In the genomic region with DNA sequence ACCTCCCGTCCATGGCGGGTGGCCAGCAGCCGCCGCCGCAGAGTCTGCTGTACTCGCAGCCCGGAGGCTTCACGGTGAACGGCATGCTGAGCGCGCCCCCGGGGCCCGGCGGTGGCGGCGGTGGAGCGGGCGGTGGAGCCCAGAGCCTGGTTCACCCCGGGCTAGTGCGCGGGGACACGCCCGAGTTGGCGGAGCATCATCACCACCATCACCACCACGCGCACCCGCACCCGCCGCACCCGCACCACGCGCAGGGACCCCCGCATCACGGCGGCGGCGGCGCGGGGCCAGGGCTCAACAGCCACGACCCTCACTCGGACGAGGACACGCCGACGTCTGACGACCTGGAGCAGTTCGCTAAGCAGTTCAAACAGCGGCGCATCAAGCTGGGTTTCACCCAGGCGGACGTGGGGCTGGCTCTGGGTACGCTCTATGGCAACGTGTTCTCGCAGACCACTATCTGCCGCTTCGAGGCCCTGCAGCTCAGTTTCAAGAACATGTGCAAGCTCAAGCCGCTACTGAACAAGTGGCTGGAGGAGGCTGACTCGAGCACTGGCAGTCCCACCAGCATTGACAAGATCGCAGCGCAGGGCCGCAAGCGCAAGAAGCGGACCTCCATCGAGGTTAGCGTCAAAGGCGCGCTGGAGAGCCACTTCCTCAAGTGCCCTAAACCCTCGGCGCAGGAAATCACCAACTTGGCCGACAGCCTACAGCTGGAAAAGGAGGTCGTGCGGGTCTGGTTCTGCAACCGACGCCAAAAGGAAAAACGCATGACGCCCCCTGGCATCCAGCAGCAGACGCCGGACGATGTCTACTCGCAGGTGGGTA, we compare ENCODE assay signal across 9 mouse cellular contexts. TPM values are rescaled to one million over a fixed set of nuclear protein-coding genes. Genes with fewer than 3 reads are reported as not detected.
DNase-seq lines count a peak whose midpoint lies in the region; ATAC-seq and TF ChIP-seq lines count a peak whose summit lies in the region.
"Had no signal": no experiment of that assay in that cellular context is flagged by ENCODE, and none has a peak within 500 bp of the region (broad histone marks: within the 10 kb centered on the region; RNA-seq: fewer than 3 reads in every experiment).

No protein-coding gene starts in this region.

- H3K4me2 ChIP-seq in heart, postnatal 0 days (ENCODE audit: low read depth, low read length): peak overlapping the region; percentile 83

- no peak for ATAC-seq in heart, postnatal 0 days (ENCODE audit: insufficient read depth, low read depth)
- ATAC-seq in inflammation-experienced regulatory T-cells, adult 6 months: no peak

- H3K27ac ChIP-seq in cortical plate, adult 2 months (ENCODE audit: insufficient read depth, low read length): peak overlapping the region; percentile 97
- H3K27ac ChIP-seq in heart, postnatal 0 days (ENCODE audit: low read depth): no peak overlapping the region
- H3K27ac ChIP-seq in olfactory bulb, adult 2 months (ENCODE audit: insufficient read depth, low read depth, low read length): peak overlapping the region; percentile 61

- H3K4me3 ChIP-seq in cortical plate, adult 2 months (ENCODE audit: insufficient read depth, low read length): peak overlapping the region; percentile 93
- peak overlapping the region; percentile 53 for H3K4me3 ChIP-seq in heart, postnatal 0 days (ENCODE audit: low read depth, low read length)
- H3K4me3 ChIP-seq in olfactory bulb, adult 2 months (ENCODE audit: insufficient read depth, low read depth, low read length): peak overlapping the region; percentile 54

- no peak for TF ChIP-seq CTCF in cortical plate, adult 2 months (IDR thresholded peaks at IDR 0.05; ENCODE audit: extremely low read depth, insufficient read depth, low read length)
- no peak for TF ChIP-seq CTCF in heart, postnatal 0 days (IDR thresholded peaks at IDR 0.05; ENCODE audit: low read depth)
- no peak for TF ChIP-seq CTCF in olfactory bulb, adult 2 months (IDR thresholded peaks at IDR 0.05; ENCODE audit: insufficient read depth, low read depth, low read length)

- peaks cover 92% of the 10 kb centered on the region for H3K27me3 ChIP-seq in heart, postnatal 0 days (ENCODE audit: control insufficient read depth, insufficient read depth, low read length)

- no peaks in the 10 kb centered on the region for H3K9me3 ChIP-seq in heart, postnatal 0 days (replicated peaks; ENCODE audit: control insufficient read depth, low read length)

- H3K36me3 ChIP-seq in heart, postnatal 0 days (replicated peaks; ENCODE audit: control insufficient read depth, insufficient read depth, low read length): no peaks in the 10 kb centered on the region

- TF ChIP-seq POLR2A in cortical plate, adult 2 months (IDR thresholded peaks at IDR 0.05; ENCODE audit: extremely low read depth, insufficient read depth, low read length): no peak
- TF ChIP-seq POLR2A in olfactory bulb, adult 2 months (IDR thresholded peaks at IDR 0.05; ENCODE audit: insufficient read depth, low read depth, low read length): no peak

- H3K9ac ChIP-seq in heart, postnatal 0 days (replicated peaks; ENCODE audit: low read depth, low read length): no peak overlapping the region

- under 1% methylated on average over 79 of the region's 80 CpGs for WGBS in heart, postnatal 0 days
- under 1% methylated on average over 80 of the region's 80 CpGs for WGBS in olfactory bulb, adult 2 months

- intact Hi-C loops in left cerebral cortex, postnatal 4 days (cut with DNase I): loop anchor here (5.0 to 10.0 kb wide), 2 partner anchors 951 to 1023 kb away; no protein-coding TSS in a partner anchor

- peak; percentile 66 to 74 for DNase-seq in layer of hippocampus, postnatal 10 days (ENCODE audit: low spot score in 2 of 2)
- DNase-seq in layer of hippocampus, adult 8-10 months (ENCODE audit: low spot score in 2 of 2): no peak
- no peak for DNase-seq in heart, postnatal 0 days (ENCODE audit: low spot score)
- peak; percentile 49 for DNase-seq in left cerebral cortex, postnatal 4 days
- no peak for DNase-seq in spleen, postnatal 36 days (ENCODE audit: low spot score in 2 of 2)

- H3K4me1 ChIP-seq in cortical plate, adult 2 months (ENCODE audit: control insufficient read depth, insufficient read depth, low read length): no peaks in the 10 kb centered on the region; the same call in 1 of the 2 replicates
- peaks cover 20% of the 10 kb centered on the region for H3K4me1 ChIP-seq in heart, postnatal 0 days (ENCODE audit: control insufficient read depth, insufficient read depth)
- peaks cover 32% of the 10 kb centered on the region for H3K4me1 ChIP-seq in olfactory bulb, adult 2 months (ENCODE audit: control insufficient read depth, insufficient read depth, low read length)

- no peak for TF ChIP-seq EP300 in heart, postnatal 0 days (IDR thresholded peaks at IDR 0.05; ENCODE audit: low read depth)

RNA-seq across cellular contexts. Expression of gene Pou3f3, which starts 2.4 kb away (rescaled TPM):
- 10 to 100 TPM; 60.7 to 69.3 TPM for total RNA-seq in layer of hippocampus, postnatal 10 days (2021)
- 10 to 100 TPM; 52.0 to 63.0 (median 56.3) TPM for total RNA-seq in layer of hippocampus, adult 8-10 months (2022)
- 37.5 and 39.1 TPM in 2 replicates for polyA plus RNA-seq in cortical plate, adult 2 months (2012; rRNA removed)
- total RNA-seq in heart, postnatal 0 days (2014; rRNA removed; ENCODE audit: low replicate concordance): not detected in 2 replicates
- not detected in 2 replicates for polyA plus RNA-seq in heart, postnatal 0 days (2015; fragmentation: Nextera tagmentation; extraction: Ambion mirVana)
- 100 to 1,000 TPM; 102 to 123 TPM for total RNA-seq in left cerebral cortex, postnatal 4 days (2021)
- not detected in 2 replicates for polyA plus RNA-seq in olfactory bulb, adult 2 months (2012; ENCODE audit: insufficient read depth, insufficient read length, low replicate concordance, missing spikeins)
- polyA plus RNA-seq in inflammation-experienced regulatory T-cells, adult 6 months (2017; shearing (Covaris generic)): not detected
- polyA plus RNA-seq: spleen, adult 2 months had no signal

Comparison
In these comparisons a context has a peak if more than half of its experiments do, and no peak if none do; other contexts are left out.
1. DNase-seq: peak in layer of hippocampus, postnatal 10 days (2 of 2) and left cerebral cortex, postnatal 4 days (single experiment); none in layer of hippocampus, adult 8-10 months (0 of 2), heart, postnatal 0 days (single experiment) and spleen, postnatal 36 days (0 of 2).
2. RNA of gene Pou3f3, which starts 2.4 kb away (total RNA-seq): 102 to 123 TPM in left cerebral cortex, postnatal 4 days, 60.7 to 69.3 TPM in layer of hippocampus, postnatal 10 days and 52.0 to 63.0 TPM in layer of hippocampus, adult 8-10 months; not detected in heart, postnatal 0 days; every median in the first group is over 10 times any median in the second.
3. Peak in every context shown above with its lines, with median percentiles within 50 percentile points of each other: H3K4me3 ChIP-seq.